Mouse (Mus musculus) right cerebral cortex, adult 2 months (tissue): ENCODE results near the gene Gm7980.
"Not testable (repeated sequence)": the region's sequence is repeated elsewhere in the genome, so short reads cannot be mapped to it uniquely, and the experiment has no call there.

ENCODE experiments used
- DNase-seq, 2 experiments: peaks; one replicate each; pipeline ENCODE4 v3.0.0; 2021 to 2022; ENCODE audit warnings: low spot score in 2 of 2

Gene Gm7980

DNA sequence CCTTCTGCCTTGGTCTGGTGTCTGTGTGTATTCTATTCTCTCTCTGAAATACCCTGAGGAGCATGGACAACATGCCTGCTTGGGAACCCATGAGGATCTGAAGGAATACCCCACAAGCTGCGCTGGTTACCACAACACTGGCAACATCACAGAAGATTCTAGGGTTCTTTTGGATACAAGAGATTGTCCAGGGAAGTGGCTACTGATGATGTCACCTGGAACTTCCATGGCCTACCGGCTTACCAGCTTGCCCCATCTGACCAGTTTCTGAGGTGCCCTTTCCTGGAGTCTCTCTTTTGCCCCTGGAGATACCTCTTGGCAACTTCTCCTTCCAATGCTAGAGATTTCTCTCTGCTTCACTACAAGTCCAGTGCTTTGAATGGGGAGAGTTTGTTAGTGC lies at the start of gene Gm7980:
Gene Gm7980 (minus strand): TSS at position 101 of the 400 bp plus-strand sequence.
- DNase-seq = not testable (repeated sequence)

GRCm38 (mm10) chr14:41943695-41944094 lies 36.6 kb upstream of the Gm7980 start, which contains the start of gene 1700024B05Rik:
1700024B05Rik (plus strand) TSS chr14:41943995.
- DNase-seq = not testable (repeated sequence)

DNA sequence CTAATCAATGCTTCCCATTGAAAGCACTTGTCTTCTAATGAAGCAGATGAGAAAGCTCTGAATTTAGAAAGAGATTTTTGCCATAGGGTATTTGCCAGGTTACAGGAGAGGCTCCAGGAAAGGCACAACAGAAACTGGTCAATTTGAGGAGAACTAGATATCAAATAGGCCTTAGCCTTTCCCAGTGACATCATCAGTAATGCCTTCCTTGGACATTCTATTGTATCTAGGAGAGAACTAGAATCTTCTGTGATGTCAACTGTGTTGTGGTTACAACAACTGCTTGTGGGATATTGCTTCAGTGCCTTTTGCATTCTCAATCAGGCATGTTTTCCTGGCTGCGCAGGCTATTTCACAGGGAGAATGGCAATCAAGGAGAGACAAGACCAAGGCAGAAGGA lies 17.6 kb upstream of the Gm7980 start, which contains the start of gene 1700049E17Rik1:
Gene 1700049E17Rik1 (plus strand): TSS at position 301 of the 400 bp plus-strand sequence.
- DNase-seq = not testable (repeated sequence)
